Mouse (Mus musculus): ENCODE data around the gene Cox16.
A peak's percentile ranks its signal among the peaks of the same experiment; 100 is the strongest.
"Not testable (repeated sequence)": the region's sequence is repeated elsewhere in the genome, so short reads cannot be mapped to it uniquely, and the experiment has no call there.

Gene Cox16

DNA sequence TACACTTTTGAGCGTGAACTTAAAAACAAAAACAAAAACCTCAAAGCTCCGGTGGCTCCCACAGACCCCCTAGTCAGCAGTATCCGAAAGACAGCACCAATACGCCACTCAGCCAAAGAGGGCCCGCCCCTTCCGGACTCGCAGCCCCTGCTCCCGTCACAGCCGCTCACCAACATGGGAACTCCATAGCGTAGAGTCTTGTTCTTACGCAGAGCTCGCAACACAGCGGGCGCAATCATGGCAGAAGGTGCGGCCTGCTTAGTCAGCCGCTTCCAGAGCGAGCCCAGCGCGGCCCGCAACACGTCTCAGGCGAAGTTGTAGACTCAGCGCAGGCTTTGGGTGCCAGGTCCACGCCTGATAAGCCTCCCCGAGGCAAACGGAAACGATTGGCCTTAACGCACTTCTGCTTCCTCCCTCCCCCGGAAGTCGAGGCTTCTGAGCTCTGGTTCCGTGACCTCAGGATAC lies at the start of gene Cox16:
Gene Cox16, minus strand, starts transcription at position 401 of the 465 bp plus-strand sequence.
- peak; percentile 76 to 86 for DNase-seq (ENCODE audit: low spot score in 2 of 2)

DNA sequence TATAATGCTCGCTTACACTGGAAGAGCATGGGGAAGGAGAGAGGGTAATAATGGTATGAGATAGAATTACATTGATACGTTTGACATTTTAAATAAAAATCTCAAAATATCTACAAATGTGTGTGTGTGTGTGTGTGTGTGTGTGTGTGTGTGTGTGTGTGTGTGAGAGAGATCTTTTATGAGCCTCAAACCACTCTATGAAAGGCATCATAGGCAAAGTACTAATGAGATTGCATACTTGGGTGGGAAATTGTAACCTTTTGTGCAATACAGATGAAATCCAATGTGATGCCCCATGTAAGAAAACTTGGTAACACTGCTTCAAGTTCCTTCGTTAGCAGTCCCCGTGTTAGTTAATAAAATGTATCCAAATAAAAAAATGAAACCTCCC lies 48.1 kb upstream of the Cox16 start:
- DNase-seq (ENCODE audit: low spot score in 2 of 2), result no peak

DNA sequence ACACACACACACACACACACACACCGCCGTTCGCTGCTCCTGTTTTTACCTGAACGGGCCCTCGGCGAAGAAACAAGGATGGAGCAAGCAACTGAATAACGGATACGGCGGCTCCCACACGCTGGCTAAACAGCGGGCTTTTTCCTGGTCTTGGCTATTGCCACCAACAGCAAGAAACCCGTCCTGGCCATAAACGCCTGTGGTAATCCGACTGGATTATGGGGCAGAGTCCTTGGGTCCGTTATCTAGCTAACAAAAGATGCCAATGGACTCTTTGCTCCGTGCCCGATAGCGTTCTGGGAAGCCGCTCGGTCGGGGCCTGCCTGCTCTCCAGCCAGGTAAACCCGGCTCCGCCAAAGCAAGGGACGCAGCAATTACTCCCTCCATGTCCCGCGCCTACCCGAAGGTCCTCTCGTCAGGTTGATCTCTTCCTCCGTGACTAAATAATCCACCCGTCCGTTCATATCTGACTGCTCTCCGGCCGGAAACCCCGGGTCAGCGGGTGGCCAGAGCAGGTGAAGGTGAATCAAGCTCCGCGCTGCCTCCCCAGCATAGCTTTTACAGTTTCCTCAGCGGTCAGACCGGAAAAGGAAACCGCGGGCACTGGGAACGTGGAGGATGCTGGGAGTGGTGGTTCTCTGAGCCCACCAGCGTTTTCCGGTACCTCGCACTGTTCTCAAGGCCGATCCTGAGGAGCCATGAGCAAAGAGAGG lies 47.5 kb upstream of the Cox16 start, which contains the start of the genes Gm20498 and Synj2bp:
Gene Gm20498, minus strand, starts transcription at position 590 of the 713 bp plus-strand sequence.
Gene Synj2bp, minus strand, starts transcription at position 596 of the 713 bp plus-strand sequence.
- DNase-seq (ENCODE audit: low spot score in 2 of 2), result peak; percentile 63 to 83

DNA sequence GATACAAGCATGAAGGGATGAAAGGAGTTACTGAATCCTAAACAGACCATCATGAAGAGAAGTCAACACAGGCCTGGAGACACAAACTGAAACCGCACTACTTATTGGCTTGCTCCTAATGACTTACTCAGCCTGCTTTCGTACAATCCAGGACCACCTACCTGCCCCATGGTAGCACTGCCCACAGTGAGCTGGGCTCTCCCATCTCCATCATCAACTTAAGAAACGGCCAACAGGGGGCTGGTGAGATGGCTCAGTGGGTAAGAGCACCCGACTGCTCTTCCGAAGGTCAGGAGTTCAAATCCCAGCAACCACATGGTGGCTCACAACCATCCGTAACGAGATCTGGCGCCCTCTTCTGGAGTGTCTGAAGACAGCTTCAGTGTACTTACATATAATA lies 45.7 kb upstream of the Cox16 start:
- not testable (repeated sequence) for DNase-seq (ENCODE audit: low spot score in 2 of 2)

DNA sequence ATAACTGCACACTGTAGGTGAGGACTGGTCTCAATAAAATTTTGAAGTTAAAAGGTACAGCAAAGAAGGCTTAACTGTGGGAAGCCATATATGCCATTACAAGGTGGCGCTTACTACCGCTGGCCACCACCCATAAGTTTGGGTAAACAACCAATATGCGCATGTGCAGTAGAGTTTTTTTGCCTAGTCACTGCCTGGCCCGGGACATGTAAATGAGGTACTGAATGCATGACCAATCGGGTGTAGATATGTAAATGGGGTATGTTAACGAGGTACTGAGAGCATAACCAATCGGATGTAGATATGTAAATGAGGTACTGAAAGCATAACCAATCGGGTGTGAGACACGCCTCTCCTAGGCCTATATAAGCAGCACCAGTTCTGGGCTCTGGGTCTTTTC lies 12.0 kb upstream of the Cox16 start:
- DNase-seq (ENCODE audit: low spot score in 2 of 2), result not testable (repeated sequence)

DNA sequence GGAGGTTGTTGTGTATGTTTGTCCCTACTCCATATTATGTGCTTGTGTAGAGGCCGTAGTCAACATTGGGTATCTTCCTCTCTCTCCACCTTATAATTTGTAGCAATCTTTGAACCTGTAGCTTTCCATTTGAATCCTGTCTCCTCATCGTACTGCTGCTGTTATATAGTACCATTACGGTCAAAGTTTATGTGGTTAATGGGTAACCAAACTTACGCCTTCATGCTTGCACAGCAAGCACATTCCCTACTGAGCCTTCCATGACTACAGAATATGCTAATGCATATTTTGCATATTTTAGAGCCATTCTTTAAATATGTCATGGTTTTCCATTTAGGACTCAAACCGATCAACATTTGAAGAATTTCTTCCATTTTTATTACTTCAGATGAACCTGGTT lies 5.6 kb upstream of the Cox16 start:
- no peak for DNase-seq (ENCODE audit: low spot score in 2 of 2)

DNA sequence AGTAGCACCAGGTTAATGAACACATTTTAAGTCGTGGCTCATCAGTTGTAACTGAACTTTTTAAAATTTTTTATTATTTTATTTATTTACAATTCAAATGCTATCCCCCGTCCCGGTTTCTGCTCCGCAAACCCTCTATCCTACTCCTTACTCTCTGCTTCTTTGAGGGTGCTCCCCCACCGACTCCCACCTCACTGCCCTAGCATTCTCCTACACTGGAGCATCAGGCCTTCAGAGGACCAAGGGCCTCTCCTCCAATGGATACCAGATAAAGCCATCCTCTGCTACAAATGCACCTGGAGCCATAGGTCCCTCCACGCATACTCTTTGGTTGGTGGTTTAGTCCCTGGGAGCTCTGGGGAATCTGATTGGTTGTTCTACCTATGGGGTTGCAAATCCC lies 384 bp upstream of the Cox16 start:
- peak in 1 of 2 experiments; percentile 8 for DNase-seq (ENCODE audit: low spot score in 2 of 2)

DNA sequence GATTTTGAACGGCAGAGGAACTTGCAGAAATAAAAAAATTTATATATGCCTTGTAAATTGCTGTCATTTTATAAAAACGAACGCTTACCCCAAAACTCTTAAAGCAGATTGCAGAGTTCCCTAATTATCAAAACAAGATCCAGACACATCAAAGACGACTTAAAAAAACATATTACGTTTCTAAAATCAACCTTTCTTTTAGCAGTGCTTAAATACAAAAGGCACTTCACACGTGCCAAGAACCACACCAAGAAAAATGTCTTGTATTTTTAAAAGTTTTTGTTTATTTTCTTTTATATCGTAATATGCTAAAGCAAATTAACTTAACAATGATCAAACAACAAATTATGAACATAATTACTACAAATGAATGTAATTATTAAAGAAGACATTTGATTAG lies 715 bp downstream of the Cox16 start:
- no peak for DNase-seq (ENCODE audit: low spot score in 2 of 2)

DNA sequence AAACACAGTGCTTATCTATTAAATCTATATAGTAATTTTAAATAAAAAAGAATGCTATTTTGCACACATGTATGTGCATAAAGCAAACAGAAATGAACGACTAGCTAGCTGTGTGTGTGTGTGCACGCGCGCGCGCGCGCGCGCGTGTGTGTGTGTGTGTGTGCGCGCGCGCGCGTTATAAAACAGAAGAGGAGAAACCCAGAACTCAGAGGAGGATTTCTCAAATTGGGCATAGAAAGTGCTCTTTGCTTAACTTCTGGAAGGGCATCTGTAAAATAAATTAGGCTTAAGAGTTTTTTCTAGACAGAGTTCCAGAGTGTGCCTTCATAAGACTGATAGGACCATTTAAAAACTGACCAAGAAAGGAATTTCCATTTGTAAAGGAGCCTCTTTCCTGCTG lies 1.3 kb downstream of the Cox16 start:
- DNase-seq (ENCODE audit: low spot score in 2 of 2), result peak in 1 of 2 experiments; percentile 23

DNA sequence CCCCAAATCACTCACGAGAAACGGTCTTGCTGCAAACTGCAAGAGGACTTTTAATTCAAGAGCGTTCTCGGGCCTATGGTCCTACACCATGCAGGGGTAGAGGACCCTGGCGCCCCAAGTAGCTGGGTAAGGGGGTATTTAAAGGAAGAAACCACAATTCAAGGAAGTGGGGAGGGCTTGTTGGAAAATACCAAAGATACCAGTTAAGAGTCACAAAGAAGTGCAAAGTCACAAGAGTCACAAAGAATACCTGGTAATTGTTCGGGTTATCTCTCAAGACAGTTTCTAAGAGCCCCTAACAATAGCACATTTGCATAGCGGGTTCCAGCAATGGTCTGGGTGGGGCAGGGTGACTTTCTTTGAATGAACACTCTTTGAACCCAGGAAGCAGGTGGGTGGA lies 25.9 kb downstream of the Cox16 start:
- DNase-seq (ENCODE audit: low spot score in 2 of 2), result not testable (repeated sequence)

DNA sequence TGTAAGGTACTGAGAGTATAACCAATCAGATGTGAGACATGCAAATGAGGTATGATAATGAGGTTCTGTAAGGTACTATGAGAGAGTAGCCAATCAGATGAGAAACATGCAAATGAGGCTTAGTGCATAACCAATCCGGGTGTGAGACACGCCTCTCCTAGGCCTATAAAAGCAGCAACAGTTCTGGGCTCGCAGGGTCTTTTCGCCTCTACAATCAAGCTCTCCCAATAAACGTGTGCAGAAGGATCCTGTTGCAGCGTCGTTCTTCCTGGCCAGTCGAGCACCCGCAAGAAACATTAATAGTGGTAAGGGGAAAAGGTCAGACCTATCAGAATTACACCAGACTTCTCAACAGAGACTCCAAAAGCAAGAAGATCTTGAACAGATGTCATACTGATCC lies 45.9 kb downstream of the Cox16 start:
- not testable (repeated sequence) for DNase-seq (ENCODE audit: low spot score in 2 of 2)

DNA sequence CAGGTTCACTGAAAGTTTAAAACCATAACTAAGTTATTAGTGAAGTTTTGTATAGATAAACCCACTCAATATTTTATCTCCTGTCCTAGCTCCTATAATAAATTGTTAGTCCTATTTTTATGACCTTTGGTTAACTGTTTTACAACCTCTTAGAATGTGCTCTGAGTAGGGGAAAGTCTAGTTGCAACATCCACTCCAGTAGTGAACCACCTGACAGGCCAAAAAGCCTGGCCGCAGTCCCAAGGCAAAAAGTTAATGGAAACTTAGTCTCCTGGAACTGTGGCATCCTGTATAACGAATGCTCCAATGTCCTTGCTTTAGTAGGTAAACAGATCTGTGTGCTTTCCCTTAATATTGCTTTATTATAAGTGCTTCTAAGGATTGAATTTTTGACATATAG lies 50.1 kb downstream of the Cox16 start:
- not testable (repeated sequence) for DNase-seq (ENCODE audit: low spot score in 2 of 2)

DNA sequence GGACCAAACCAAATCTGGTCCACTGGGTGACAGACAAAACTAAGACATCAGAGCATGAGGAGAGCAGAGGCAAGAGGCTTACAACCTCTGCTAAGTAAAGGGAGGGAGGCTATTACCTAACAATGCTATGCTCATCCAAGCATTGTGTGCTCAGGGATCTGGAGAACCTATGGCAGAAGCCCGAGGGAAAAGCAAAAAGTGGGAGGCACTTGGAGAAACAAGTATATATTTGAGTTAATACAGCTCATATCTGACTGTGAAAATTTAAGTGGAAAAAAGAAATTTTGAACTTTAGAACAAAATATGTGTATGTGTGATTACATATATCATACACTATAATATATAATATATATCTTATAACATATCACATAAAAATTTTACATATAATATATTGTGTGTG lies 63.1 kb downstream of the Cox16 start, which contains the start of gene Adam4:
Gene Adam4, minus strand, starts transcription at position 101 of the 400 bp plus-strand sequence.
- DNase-seq (ENCODE audit: low spot score in 2 of 2), result no peak

DNA sequence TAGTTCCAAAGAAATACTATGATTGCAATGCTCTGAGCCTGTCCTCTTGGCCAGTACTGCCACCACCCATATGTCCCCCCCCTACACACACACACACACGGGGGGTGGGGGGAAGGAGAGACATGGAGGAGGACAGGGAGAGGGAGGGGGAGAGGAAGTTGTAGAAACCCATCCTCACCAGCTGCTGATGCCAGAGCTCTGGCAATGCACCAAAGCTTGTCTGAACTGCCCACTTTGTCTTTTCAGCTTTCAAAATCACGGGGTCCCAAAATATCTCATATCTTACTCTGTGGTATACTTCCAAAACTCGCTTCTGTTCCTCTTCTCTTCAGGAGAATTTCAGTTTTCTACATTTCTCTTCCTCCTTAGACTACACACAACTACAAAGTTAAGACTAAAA lies 71.7 kb downstream of the Cox16 start:
- no peak for DNase-seq (ENCODE audit: low spot score in 2 of 2)

DNA sequence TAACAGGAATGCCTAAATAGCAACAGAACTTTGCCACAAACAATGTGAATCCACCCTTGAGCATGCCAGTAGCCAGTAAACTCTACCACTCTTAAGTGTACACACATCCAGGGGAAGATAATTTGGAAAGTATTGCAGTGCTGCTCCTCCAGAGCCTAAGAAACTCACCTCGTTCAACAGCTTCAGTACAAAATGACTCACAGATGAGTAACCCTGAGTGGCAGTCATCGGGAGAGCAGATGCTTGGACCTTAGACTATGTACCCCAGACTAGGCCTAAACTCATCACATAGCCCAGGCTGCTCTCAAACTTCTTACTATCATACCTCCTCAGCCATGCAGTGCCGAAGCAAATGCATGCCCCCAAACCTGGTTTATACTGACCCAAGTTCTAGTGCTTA lies 76.0 kb downstream of the Cox16 start:
- no peak for DNase-seq (ENCODE audit: low spot score in 2 of 2)

DNA sequence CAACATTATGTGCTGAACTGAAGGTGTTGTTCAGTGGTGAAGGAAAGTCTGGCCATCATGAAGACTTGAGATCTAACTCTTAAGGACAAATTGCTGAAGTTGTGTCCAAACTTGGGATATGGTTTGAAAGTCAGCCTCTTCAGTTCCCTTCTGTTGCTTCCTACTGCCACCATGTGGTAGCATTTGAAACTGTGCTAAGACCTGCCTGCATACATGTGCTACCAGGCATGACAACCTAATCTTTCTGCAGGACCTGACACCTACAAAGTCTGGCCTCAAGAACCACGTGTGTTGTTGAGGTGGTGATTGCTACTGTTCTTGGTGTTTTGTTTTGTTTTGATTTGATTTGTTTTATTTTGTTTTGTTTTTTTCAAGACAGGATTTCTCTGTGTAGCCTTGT lies 82.7 kb downstream of the Cox16 start:
- DNase-seq (ENCODE audit: low spot score in 2 of 2), result peak in 1 of 2 experiments; percentile 53

DNA sequence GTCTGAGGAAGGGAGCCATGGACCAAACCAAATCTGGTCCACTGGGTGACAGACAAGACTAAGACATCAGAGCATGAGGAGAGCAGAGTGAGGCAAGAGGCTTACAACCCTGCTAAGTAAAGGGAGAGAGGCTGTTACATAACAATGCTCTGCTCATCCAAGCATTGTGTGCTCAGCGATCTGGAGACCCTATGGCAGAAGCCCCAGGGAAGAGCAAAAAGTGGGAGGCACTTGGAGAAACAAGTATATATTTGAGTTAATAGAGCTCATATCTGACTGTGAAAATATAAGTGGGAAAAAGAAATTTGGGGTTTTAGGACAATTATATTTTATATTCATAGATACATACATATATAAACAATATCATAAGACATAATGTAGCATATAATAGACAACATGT lies 105.6 kb downstream of the Cox16 start, which contains the start of gene Gm4787:
Gene Gm4787, minus strand, starts transcription at position 101 of the 400 bp plus-strand sequence.
- not testable (repeated sequence) for DNase-seq (ENCODE audit: low spot score in 2 of 2)

DNA sequence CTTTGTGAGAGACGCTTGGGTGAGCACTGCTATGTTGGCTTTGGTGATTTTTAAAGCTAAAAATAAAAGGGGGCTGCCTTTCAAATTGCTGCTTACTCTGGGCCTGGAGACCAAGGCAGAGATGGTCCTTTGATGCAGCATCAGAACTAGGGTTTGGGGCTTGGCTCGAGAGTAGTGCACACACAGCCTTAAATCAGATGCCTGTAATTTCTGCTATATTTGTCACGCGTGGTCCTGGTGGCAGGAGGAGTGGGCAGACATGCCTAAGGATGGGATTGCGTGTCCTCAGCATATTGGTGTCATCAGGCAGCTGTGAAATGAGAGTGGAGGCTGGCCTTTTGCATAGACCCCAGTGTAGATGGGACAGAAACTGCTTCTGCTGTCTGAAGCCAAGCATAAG lies 151.1 kb downstream of the Cox16 start:
- no peak for DNase-seq (ENCODE audit: low spot score in 2 of 2)

DNA sequence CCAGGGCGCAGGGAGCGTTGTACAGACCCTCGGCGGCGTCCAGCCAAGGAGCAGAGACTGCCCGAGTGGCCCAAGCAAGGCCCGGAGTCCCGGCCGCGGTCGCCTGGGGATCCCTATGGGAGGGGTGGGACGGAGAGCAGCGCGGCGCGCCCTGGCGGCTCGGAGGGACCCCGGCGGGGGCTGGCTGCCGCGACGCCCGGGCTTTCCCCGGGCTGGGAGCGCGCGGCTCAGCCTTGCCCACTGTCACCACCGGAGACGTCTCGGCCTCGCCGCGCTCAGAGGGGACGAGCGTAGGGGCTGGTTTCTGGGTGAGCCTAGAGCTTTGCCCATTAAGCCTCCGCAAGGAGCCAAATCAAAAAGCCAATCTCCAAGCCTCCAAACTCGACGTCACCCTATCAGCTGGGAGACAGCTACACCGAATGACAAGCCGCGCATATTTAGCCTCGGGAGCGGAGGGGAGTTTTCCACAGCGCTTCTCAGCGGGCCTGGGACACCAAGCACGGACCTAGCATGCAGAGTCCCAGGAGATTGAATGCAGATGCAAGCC lies 152.0 kb downstream of the Cox16 start, which contains the start of gene Slc8a3:
Gene Slc8a3, minus strand, starts transcription at position 306 of the 547 bp plus-strand sequence.
- no peak for DNase-seq (ENCODE audit: low spot score in 2 of 2)

DNA sequence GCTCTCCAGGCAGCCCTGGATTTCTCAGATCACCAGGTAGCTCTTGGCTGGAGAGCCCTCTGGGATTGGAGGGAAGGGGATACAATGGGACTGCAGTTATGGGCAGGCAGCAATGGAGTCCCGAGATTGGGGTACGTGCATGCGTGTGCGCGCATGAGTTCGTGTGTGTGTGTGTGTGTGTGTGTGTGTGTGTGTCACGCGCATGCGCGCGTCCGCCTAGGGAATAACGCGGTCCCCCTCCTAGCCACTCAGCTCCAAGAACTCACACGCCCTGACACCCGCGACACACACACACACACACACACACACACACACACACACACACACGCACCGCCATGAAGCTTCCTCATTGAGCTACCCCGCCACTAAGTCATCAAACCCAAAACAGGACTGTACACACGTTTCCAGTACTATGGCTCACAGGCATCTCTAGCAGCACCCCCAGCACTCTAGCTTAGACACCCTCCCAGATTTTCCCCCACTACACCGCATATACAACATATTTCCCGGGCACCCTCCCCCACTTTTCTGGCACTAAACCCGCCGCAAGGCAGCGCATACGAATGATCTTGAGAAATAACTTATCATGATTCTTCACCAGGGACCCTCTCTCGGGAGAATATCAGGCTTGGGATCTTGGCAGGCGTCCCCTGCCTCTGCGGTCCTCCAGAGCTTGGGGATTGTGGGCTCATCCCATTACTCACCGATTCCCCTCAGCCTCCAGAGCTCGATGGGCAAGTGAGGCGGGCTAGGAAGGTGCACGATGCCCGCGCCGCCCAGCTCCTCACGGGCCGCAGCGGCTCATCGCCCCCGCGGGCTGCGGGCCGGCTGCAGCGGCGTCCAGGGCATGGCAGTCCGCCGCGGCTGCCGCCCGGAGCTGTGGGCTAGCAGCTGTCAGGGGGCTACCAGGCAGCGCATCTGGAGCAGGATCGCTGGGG lies 152.7 kb downstream of the Cox16 start:
- no peak for DNase-seq (ENCODE audit: low spot score in 2 of 2)

DNA sequence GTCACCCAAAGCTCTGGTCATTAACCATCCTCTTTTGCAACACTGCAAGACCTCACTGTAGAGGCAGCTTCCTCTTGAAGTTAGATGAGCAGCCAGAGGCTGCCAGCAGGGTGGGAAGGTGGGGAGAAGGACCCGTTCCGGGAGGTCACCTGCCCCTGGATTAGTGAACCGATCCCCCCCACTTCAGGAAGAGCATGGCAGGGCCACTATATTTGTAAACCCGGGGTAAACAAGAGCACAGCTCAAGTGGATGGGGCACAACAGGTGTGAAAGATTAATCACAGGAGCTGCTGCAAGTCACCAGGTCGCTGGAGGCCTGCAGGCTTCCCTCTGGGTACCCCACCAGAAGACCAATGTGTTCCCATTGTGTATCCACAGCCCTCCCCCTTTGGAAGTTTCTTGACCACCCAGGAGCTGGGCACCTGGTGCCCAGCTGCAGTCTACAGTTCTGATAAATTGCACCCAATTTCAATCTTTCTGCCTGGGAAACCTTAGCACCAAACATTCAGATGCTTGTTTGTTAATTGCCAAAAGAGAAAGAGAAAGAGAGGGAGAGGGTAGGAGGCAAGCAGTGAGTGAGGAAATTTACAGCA lies 153.8 kb downstream of the Cox16 start:
- DNase-seq (ENCODE audit: low spot score in 2 of 2), result no peak

DNA sequence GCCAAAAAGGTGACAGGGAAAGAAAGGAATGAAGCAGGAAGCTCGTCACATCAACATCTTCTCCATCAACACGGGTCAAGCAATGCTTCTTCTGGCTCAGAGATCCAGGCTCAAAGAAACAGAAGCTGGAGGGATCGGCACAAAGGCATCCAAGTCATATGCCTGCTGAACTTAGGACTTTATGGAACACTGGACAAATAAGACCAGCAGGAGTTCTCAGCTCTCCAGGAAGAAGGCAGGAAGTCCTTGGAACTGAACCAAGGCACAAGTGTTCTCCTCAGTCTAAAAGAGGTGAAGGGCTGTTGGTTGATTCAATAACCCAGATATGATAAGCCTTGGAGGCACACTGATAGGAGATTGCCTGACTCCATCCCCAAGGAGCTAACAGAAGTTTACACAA lies 159.9 kb downstream of the Cox16 start:
- DNase-seq (ENCODE audit: low spot score in 2 of 2), result no peak

Data from spleen, postnatal 10 days (tissue).